Mouse (Mus musculus) gastrocnemius, adult 2 months (tissue): ENCODE measurements at regions not wholly inside any gene's neighbourhood (a gene's known extent, or its start where the extent isn't known, plus 50 kb on each side); places are given as distances from the start of the nearest gene placed in this dataset.

Experiments
- DNase-seq: peaks from one replicate; pipeline ENCODE4 v3.0.0; 2022
- H3K27ac ChIP-seq: fragments of 200-600 bp; 2 replicates; pipeline ENCODE4 v1.8.1; 2022; ENCODE audit warnings: mild to moderate bottlenecking
- H3K4me3 ChIP-seq: fragments of 200-600 bp; 2 replicates; pipeline ENCODE4 v1.8.1; 2022; ENCODE audit warnings: mild to moderate bottlenecking, moderate library complexity
- CTCF ChIP-seq: fragments of 200-600 bp; IDR thresholded peaks from 2 replicates; pipeline ENCODE4 v1.8.1; 2022; ENCODE audit warnings: antibody characterized with exemption, mild to moderate bottlenecking, moderate library complexity
- intact Hi-C: fragments of 180-260 bp; cut with DNase I; formaldehyde crosslinking; loops from one replicate; pipeline ENCODE4 v1.15.1; 2025

DNA sequence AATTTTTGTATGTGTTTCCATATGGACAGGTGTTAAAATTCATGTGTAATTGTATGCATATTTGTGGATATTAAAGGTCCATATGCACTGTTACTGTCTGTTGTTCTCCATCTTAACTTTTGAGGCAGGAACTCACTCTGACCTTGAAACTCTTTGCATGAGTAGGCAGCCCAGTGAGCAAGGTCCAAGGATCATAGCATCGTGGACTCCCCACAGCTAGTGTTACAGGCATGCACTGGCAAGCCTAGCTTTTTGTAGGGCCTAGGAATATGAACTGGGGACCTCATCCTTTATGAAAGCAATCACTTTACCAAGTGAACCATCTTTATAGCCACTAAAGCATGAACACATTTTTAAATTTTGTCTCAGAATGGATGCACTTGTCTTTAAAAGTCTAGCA is 817.6 kb downstream of the Flrt2 start:
- H3K27ac ChIP-seq, result no peak overlapping the region
- intact Hi-C loops, result no loop called here
- no peak overlapping the region for H3K4me3 ChIP-seq
- TF ChIP-seq CTCF, result no peak
- no peak for DNase-seq

- DNase-seq, result no peak
- no peak for TF ChIP-seq CTCF
- no peak overlapping the region for H3K27ac ChIP-seq
- no peak overlapping the region for H3K4me3 ChIP-seq
- intact Hi-C loops, result no loop called here
Measured at GRCm38 (mm10) chr12:96558824-96559223, 866.8 kb downstream of the Flrt2 start.

DNA sequence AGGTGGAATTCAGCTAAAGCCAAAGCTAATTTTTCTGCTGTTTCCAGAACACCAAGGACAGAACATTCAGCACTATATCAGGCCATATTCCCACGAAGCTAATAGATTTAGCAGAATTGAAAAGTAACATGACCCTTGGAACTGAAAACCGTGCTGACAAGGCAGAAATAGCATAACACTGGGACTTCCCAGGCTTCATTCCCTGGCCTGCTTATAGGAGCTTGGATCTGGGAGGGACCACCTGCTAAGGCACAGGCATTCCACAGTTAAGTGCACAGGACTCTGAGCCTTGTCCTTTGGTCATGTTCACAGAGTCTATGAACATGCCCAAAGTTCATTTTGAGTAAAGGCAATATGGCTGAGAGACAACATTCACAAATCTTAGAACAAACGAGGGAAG is 902.8 kb downstream of the Flrt2 start:
- no peak overlapping the region for H3K27ac ChIP-seq
- DNase-seq, result no peak
- intact Hi-C loops, result no loop called here
- H3K4me3 ChIP-seq, result no peak overlapping the region
- TF ChIP-seq CTCF, result no peak

- no peak overlapping the region for H3K27ac ChIP-seq
- H3K4me3 ChIP-seq, result no peak overlapping the region
- TF ChIP-seq CTCF, result no peak
- intact Hi-C loops, result no loop called here
- DNase-seq, result no peak
Measured at GRCm38 (mm10) chr12:96615134-96615533, 923.1 kb downstream of the Flrt2 start.

- intact Hi-C loops, result no loop called here
- no peak for TF ChIP-seq CTCF
- Histone ChIP-seq H3K27ac (no peak overlapping the region), H3K4me3 (peak overlapping the region; percentile 11; the same call in 1 of the 2 replicates)
- no peak for DNase-seq
Measured at GRCm38 (mm10) chr12:96615850-96616249, 923.8 kb downstream of the Flrt2 start.

DNA sequence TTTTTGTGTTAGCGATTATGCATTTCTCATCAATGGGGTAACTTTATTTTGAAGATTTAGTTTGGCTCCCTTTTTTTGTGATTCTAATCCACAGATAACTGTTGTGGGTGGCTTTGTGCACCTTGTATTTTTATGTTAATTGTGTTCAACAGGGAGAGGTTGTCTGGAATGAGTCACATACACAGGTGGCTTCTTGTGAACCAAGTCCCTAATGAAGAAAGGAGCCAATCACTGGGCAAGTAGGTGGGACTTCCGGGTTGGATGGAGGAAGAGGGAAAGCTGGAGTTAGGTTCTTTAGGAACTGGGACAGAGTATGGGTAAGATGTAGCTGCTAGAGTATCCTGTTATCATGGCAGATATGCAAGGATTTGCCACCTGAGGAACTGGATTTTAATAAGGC is 925.2 kb downstream of the Flrt2 start:
- Histone ChIP-seq H3K27ac (no peak overlapping the region), H3K4me3 (no peak overlapping the region)
- TF ChIP-seq CTCF, result no peak
- intact Hi-C loops, result no loop called here
- DNase-seq, result no peak
